Mouse (Mus musculus) ES-Bruce4 (cell line): ENCODE measurements at regions not wholly inside any gene's neighbourhood (a gene's known extent, or its start where the extent isn't known, plus 50 kb on each side); places are given as distances from the start of the nearest gene placed in this dataset.

Source experiments
- H3K27ac ChIP-seq: 2 replicates; pipeline ENCODE4 v1.5.1; 2012; ENCODE audit warnings: low read length, inconsistent platforms; ENCODE audit not compliant: insufficient read depth
- H3K27me3 ChIP-seq: 2 replicates; pipeline ENCODE4 v1.6.1; 2012; ENCODE audit warnings: mild to moderate bottlenecking, low read length, inconsistent platforms; ENCODE audit not compliant: control insufficient read depth, poor library complexity, insufficient read depth, severe bottlenecking
- H3K36me3 ChIP-seq: 2 replicates; pipeline ENCODE4 v1.6.1; 2012; ENCODE audit warnings: inconsistent platforms, mild to moderate bottlenecking, low read length, moderate library complexity; ENCODE audit not compliant: control insufficient read depth, poor library complexity, insufficient read depth, severe bottlenecking
- H3K4me1 ChIP-seq: one replicate; pipeline ENCODE4 v1.8.1; 2011; ENCODE audit warnings: low read length; ENCODE audit not compliant: control insufficient read depth, insufficient read depth
- H3K4me3 ChIP-seq: 2 replicates; pipeline ENCODE4 v1.5.1; 2011; ENCODE audit warnings: low read depth, mild to moderate bottlenecking, low read length
- H3K9ac ChIP-seq: 2 replicates; pipeline ENCODE4 v1.6.1; 2012; ENCODE audit warnings: low read depth, mild to moderate bottlenecking, inconsistent platforms; ENCODE audit not compliant: poor library complexity, severe bottlenecking
- H3K9me3 ChIP-seq: replicated peaks from 2 replicates; pipeline ENCODE4 v1.6.1; 2012; ENCODE audit warnings: mild to moderate bottlenecking, low read length, inconsistent platforms; ENCODE audit not compliant: control insufficient read depth, poor library complexity, insufficient read depth, severe bottlenecking
- CTCF ChIP-seq: IDR thresholded peaks from one replicate; pipeline ENCODE4 v1.8.1; 2011; ENCODE audit warnings: low read depth, low read length
- EP300 ChIP-seq: IDR thresholded peaks from 2 replicates; pipeline ENCODE4 v1.6.1; 2011; ENCODE audit warnings: low read depth, low read length; ENCODE audit not compliant: insufficient read depth
- POLR2A ChIP-seq: IDR thresholded peaks from one replicate; pipeline ENCODE4 v1.8.1; 2011; ENCODE audit warnings: low read length; ENCODE audit not compliant: insufficient read depth

DNA sequence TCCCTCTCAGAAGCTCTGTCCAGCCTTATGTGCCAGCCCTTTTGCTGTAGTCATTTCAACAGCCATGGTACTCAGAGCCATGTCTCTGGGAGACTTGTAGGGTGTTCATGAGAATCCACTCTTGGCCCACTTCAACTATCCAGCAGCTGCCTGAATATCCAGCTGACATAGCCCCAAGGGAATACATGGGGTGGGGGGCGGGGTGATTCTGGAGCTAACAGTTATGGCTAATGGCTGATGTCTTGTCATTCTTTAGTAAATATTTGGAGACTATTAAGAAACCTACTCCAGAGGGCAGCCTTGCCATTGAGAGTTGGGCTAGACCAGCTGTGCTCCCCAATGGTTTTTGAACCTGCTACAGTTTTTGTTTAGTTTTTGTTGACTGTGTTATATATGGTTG is 96.0 kb upstream of the Gdnf start:
- H3K9me3 ChIP-seq: no peaks in the 10 kb centered on the region; the same call in 1 of the 2 replicates
- no peak overlapping the region for H3K27ac ChIP-seq
- H3K9ac ChIP-seq: no peak overlapping the region
- no peaks in the 10 kb centered on the region for H3K27me3 ChIP-seq
- no peak overlapping the region for H3K4me3 ChIP-seq
- H3K36me3 ChIP-seq: no peaks in the 10 kb centered on the region
- no peak for TF ChIP-seq CTCF
- no peak for TF ChIP-seq EP300
- TF ChIP-seq POLR2A: no peak
- no peaks in the 10 kb centered on the region for H3K4me1 ChIP-seq

GRCm38 (mm10) chr15:7716188-7716587 is 94.5 kb upstream of the Gdnf start:
- no peaks in the 10 kb centered on the region; the same call in 1 of the 2 replicates for H3K9me3 ChIP-seq
- no peak overlapping the region for H3K27ac ChIP-seq
- no peak overlapping the region for H3K9ac ChIP-seq
- no peaks in the 10 kb centered on the region for H3K36me3 ChIP-seq
- H3K4me3 ChIP-seq: no peak overlapping the region
- no peaks in the 10 kb centered on the region for H3K27me3 ChIP-seq
- no peak for TF ChIP-seq CTCF
- no peak for TF ChIP-seq EP300
- TF ChIP-seq POLR2A: no peak
- H3K4me1 ChIP-seq: no peaks in the 10 kb centered on the region

- no peak for TF ChIP-seq POLR2A
- no peak for TF ChIP-seq CTCF
- no peak for TF ChIP-seq EP300
- no peak overlapping the region for H3K27ac ChIP-seq
- H3K9me3 ChIP-seq: no peaks in the 10 kb centered on the region
- H3K4me3 ChIP-seq: no peak overlapping the region
- no peaks in the 10 kb centered on the region for H3K36me3 ChIP-seq
- H3K9ac ChIP-seq: no peak overlapping the region
- no peaks in the 10 kb centered on the region for H3K27me3 ChIP-seq
- H3K4me1 ChIP-seq: no peaks in the 10 kb centered on the region
Measured at GRCm38 (mm10) chr15:7723202-7723721, 87.4 kb upstream of the Gdnf start.

DNA sequence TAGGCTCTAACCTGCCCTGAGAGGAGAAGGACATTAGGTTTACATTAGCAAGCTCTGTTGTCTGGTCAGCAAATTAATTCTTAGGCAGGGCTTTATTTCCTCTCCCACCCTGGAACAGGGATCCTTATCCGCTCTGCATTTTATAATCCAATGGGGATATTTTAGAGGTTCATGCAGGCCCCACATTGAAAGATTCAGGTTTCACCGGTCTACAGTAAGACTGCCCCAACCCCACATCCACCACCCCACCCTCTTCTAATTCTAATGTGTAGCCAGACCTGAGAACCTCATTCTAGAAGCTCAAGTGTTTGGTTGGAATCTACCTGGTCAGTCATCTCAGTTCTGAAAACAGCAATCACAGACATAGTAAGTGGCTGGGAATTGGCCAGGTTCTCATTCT is 86.9 kb upstream of the Gdnf start:
- Histone ChIP-seq H3K9me3 (no peaks in the 10 kb centered on the region), H3K36me3 (no peaks in the 10 kb centered on the region), H3K4me3 (no peak overlapping the region), H3K27ac (no peak overlapping the region), H3K27me3 (no peaks in the 10 kb centered on the region), H3K4me1 (no peaks in the 10 kb centered on the region), H3K9ac (no peak overlapping the region)
- TF ChIP-seq CTCF (no peak), POLR2A (no peak), EP300 (no peak)

DNA sequence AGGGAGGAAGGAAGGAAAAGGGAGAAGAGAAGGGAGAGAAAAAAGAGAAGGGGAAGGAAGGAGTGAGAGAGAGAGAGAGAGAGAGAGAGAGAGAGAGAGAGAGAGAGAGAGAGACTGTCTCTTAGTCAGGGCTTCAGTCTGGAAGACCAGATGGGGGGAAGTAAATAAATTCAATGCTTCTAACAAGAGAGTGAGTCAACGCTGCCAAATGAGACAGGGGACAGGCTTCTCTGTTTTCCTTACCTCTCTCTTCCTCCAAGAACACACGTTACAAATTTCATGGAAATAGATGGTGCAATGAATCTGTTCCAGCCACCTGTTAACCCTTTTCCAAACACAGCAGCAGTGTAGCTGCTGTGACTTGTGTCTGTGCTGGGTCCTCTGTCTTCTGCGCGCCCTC is 85.1 kb upstream of the Gdnf start:
- Histone ChIP-seq H3K9me3 (no peaks in the 10 kb centered on the region), H3K36me3 (no peaks in the 10 kb centered on the region), H3K27me3 (no peaks in the 10 kb centered on the region), H3K4me1 (no peaks in the 10 kb centered on the region), H3K9ac (no peak overlapping the region), H3K27ac (no peak overlapping the region), H3K4me3 (no peak overlapping the region)
- TF ChIP-seq CTCF: no peak
- no peak for TF ChIP-seq POLR2A

GRCm38 (mm10) chr15:7747586-7747985 is 63.1 kb upstream of the Gdnf start:
- TF ChIP-seq EP300 (no peak), CTCF (no peak), POLR2A (no peak)
- no peaks in the 10 kb centered on the region for H3K4me1 ChIP-seq
- no peak overlapping the region for H3K4me3 ChIP-seq
- no peak overlapping the region for H3K27ac ChIP-seq
- no peaks in the 10 kb centered on the region for H3K27me3 ChIP-seq
- H3K36me3 ChIP-seq: no peaks in the 10 kb centered on the region
- H3K9me3 ChIP-seq: no peaks in the 10 kb centered on the region
- no peak overlapping the region for H3K9ac ChIP-seq
